Mouse (Mus musculus): Measurements from ENCODE around the gene Gm45208.
"Not testable (repeated sequence)": the region's sequence is repeated elsewhere in the genome, so short reads cannot be mapped to it uniquely, and the experiment has no call there.

DNA sequence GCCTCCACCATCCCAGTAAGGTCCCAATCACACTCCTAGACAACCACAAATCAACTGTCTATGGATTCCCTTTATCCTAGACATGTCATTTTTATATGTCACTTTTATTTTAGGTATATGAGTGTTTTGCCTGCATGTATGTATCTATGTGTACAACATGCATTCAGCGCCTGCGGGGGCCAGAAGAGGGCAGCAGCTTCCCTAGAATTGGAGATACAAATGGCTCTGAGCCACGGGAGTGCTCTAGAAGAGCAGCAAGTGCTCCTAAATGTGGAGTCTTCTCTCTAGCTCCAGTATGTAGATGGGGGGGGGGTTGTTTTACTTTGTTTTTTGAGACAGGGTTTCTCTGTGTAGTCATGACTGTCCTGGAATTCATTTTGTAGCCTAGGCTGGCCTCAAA lies 31.6 kb downstream of the Gm45208 start:
- TF ChIP-seq POLR2A (IDR thresholded peaks at IDR 0.05; ENCODE audit: insufficient read length, low read depth); USF1 (IDR thresholded peaks at IDR 0.05; ENCODE audit: low read depth); POLR2AphosphoS2 (IDR thresholded peaks at IDR 0.05; ENCODE audit: insufficient read length, low read depth); MYOG (IDR thresholded peaks at IDR 0.05; ENCODE audit: control insufficient read depth in 1 of 3, insufficient read depth in 1 of 3, insufficient read length in 2 of 3, low read depth in 2 of 3); MAX (IDR thresholded peaks at IDR 0.05; ENCODE audit: low read depth); CEBPB (IDR thresholded peaks at IDR 0.05; ENCODE audit: insufficient read depth, poor library complexity, severe bottlenecking); E2F4 (IDR thresholded peaks at IDR 0.05; ENCODE audit: insufficient read depth); MYOD1 (IDR thresholded peaks at IDR 0.05; ENCODE audit: control insufficient read depth in 1 of 3, insufficient read length in 2 of 3, low read depth in 2 of 3); TCF12 (IDR thresholded peaks at IDR 0.05; ENCODE audit: insufficient read depth, poor library complexity, severe bottlenecking); SRF (IDR thresholded peaks at IDR 0.05; ENCODE audit: control insufficient read depth, insufficient read length, low read depth); REST (IDR thresholded peaks at IDR 0.05; ENCODE audit: insufficient read depth, insufficient read length): not testable (repeated sequence)
